Mouse (Mus musculus) C2C12 (cell line): ENCODE measurements at regions not wholly inside any gene's neighbourhood (a gene's known extent, or its start where the extent isn't known, plus 50 kb on each side); places are given as distances from the start of the nearest gene placed in this dataset.

Source experiments
- H3K27me3 ChIP-seq: one replicate; pipeline ENCODE4 v1.6.1; 2011; ENCODE audit not compliant: control insufficient read depth, insufficient read depth, insufficient read length
- H3K36me3 ChIP-seq: one replicate; pipeline ENCODE4 v1.6.1; 2011; ENCODE audit not compliant: control insufficient read depth, insufficient read depth
- H3K4me3 ChIP-seq: one replicate; pipeline ENCODE4 v1.5.1; 2011; ENCODE audit warnings: mild to moderate bottlenecking, control low read depth; ENCODE audit not compliant: poor library complexity, insufficient read depth, severe bottlenecking
- H3K79me2 ChIP-seq: one replicate; pipeline ENCODE4 v1.6.1; 2011; ENCODE audit not compliant: control insufficient read depth, insufficient read depth
- H3K79me3 ChIP-seq: one replicate; pipeline ENCODE4 v1.6.1; 2011; ENCODE audit warnings: low read depth, control low read depth
- H3ac ChIP-seq: one replicate; pipeline ENCODE3; 2011; ENCODE audit warnings: low read depth; ENCODE audit not compliant: control insufficient read depth, insufficient read length
- CEBPB ChIP-seq: IDR thresholded peaks from one replicate; pipeline ENCODE4 v1.6.1; 2011; ENCODE audit warnings: low read depth, mild to moderate bottlenecking, control low read depth, moderate library complexity
- CTCF ChIP-seq: IDR thresholded peaks from one replicate; pipeline ENCODE4 v1.5.1; 2011; ENCODE audit not compliant: control insufficient read depth, insufficient read depth, insufficient read length
- FOSL1 ChIP-seq: IDR thresholded peaks from one replicate; pipeline ENCODE4 v1.8.0; 2011; ENCODE audit warnings: mild to moderate bottlenecking, low read length; ENCODE audit not compliant: poor library complexity, insufficient read depth, severe bottlenecking
- MAX ChIP-seq: IDR thresholded peaks from one replicate; pipeline ENCODE4 v1.6.1; 2011; ENCODE audit warnings: mild to moderate bottlenecking, control low read depth
- MYOD1 ChIP-seq: IDR thresholded peaks from one replicate; pipeline ENCODE4 v1.6.1; 2011; ENCODE audit warnings: low read depth; ENCODE audit not compliant: control insufficient read depth, insufficient read length
- MYOG ChIP-seq: IDR thresholded peaks from one replicate; pipeline ENCODE4 v1.6.1; 2011; ENCODE audit not compliant: control insufficient read depth, insufficient read length; ENCODE audit errors: extremely low read depth
- USF1 ChIP-seq: IDR thresholded peaks from one replicate; pipeline ENCODE4 v1.6.1; 2011; ENCODE audit warnings: low read depth, mild to moderate bottlenecking, control low read depth, moderate library complexity

GRCm38 (mm10) chr17:51277161-51277560 is 98.0 kb upstream of the Tbc1d5 start:
- Histone ChIP-seq H3K79me2 (no peaks in the 10 kb centered on the region), H3K27me3 (no peaks in the 10 kb centered on the region), H3K4me3 (no peak overlapping the region), H3K36me3 (no peaks in the 10 kb centered on the region), H3K79me3 (no peaks in the 10 kb centered on the region), H3ac (no peak overlapping the region)
- TF ChIP-seq MYOG, result no peak
- TF ChIP-seq CTCF, result no peak
- TF ChIP-seq MAX, result no peak
- no peak for TF ChIP-seq CEBPB
- TF ChIP-seq FOSL1, result no peak
- TF ChIP-seq USF1, result no peak
- no peak for TF ChIP-seq MYOD1

DNA sequence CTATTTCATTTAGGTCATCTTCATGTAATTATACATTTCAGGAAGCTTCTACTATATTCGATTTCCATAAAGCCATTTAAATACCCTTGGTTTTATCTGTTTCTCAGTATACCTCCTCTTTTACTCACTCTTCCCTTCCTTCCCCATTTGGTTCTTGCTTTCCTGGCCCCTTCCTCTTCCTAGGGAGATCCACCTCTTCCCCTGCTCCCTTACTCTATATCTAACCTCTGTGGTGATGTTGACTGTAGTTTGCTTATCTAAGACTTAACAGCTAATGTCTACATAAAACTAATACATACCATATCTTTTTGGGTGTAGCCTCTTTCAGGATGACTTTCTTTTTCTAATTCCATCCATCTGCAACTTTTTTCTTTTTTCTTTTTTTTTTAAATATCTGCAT is 92.9 kb upstream of the Tbc1d5 start:
- H3K79me3 ChIP-seq, result no peaks in the 10 kb centered on the region
- H3K79me2 ChIP-seq, result no peaks in the 10 kb centered on the region

GRCm38 (mm10) chr17:51262946-51263345 is 83.8 kb upstream of the Tbc1d5 start:
- H3K36me3 ChIP-seq, result no peaks in the 10 kb centered on the region
- H3K79me2 ChIP-seq, result no peaks in the 10 kb centered on the region
- H3K27me3 ChIP-seq, result no peaks in the 10 kb centered on the region
- H3K79me3 ChIP-seq, result no peaks in the 10 kb centered on the region
- H3ac ChIP-seq, result no peak overlapping the region
- no peak overlapping the region for H3K4me3 ChIP-seq
- TF ChIP-seq FOSL1, result no peak
- TF ChIP-seq CEBPB, result no peak
- TF ChIP-seq MYOD1, result no peak
- TF ChIP-seq MAX, result no peak
- TF ChIP-seq CTCF, result no peak
- TF ChIP-seq MYOG, result no peak
- no peak for TF ChIP-seq USF1

More for the DNA sequence above, 92.9 kb upstream of the Tbc1d5 start:
- no peak overlapping the region for H3ac ChIP-seq
- H3K27me3 ChIP-seq, result no peaks in the 10 kb centered on the region
- no peaks in the 10 kb centered on the region for H3K36me3 ChIP-seq
- no peak overlapping the region for H3K4me3 ChIP-seq
- no peak for TF ChIP-seq FOSL1
- no peak for TF ChIP-seq MAX
- TF ChIP-seq MYOD1, result no peak
- no peak for TF ChIP-seq CEBPB
- no peak for TF ChIP-seq USF1
- no peak for TF ChIP-seq CTCF
- TF ChIP-seq MYOG, result no peak

DNA sequence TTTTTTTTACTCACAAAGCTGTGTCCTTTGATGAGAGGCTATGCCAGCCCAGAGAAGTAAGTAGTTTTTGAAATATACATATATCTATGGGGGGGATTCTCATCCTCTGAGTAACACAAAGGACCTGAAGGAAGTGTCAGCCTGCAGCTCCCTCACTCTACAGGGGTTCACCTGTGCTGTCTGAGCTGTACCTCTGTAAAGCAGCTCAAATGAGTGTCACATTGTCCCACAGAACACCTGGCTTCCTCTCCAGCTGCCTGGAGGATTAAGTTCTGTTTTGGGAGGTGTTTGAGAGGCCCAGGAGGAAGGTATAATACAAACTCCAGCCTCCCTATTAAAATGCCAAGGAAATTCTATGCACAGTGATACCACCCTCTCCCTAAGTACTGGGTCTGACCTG is 83.3 kb upstream of the Tbc1d5 start:
- no peaks in the 10 kb centered on the region for H3K27me3 ChIP-seq
- no peaks in the 10 kb centered on the region for H3K79me3 ChIP-seq
- no peaks in the 10 kb centered on the region for H3K36me3 ChIP-seq
- H3ac ChIP-seq, result no peak overlapping the region
- no peaks in the 10 kb centered on the region for H3K79me2 ChIP-seq
- TF ChIP-seq USF1, result no peak
- no peak for TF ChIP-seq MYOG
- no peak for TF ChIP-seq CEBPB
- no peak for TF ChIP-seq CTCF
- no peak for TF ChIP-seq FOSL1
- no peak for TF ChIP-seq MYOD1
- no peak for TF ChIP-seq MAX
- no peak overlapping the region for H3K4me3 ChIP-seq

- TF ChIP-seq MAX, result no peak
- TF ChIP-seq FOSL1, result no peak
- TF ChIP-seq MYOG, result no peak
- TF ChIP-seq USF1, result no peak
- no peak for TF ChIP-seq CTCF
- no peak for TF ChIP-seq CEBPB
- no peak for TF ChIP-seq MYOD1
These were observed 79.2 kb upstream of the Tbc1d5 start for GRCm38 (mm10) chr17:51258316-51258715.

DNA sequence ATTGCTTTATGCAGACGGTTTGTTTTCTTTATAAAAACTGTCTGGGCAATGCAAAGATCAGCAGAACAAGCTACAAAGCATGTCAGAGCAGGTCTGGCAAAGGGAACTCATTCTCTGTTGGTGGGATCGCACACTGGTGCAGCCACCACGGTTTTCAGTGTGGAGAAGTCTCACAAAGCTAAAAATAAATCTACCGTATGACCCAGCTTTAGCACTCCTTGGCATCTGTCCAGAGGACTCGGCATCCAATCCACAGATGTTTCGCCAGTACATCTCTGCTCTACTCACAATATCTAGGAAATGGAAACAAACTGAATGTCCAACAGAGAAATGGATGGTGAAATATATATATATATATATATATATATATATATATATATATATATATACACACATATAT is 69.4 kb upstream of the Tbc1d5 start:
- TF ChIP-seq CTCF (no peak), MYOD1 (no peak), MAX (no peak), MYOG (no peak), CEBPB (no peak)
- no peaks in the 10 kb centered on the region for H3K79me2 ChIP-seq
- H3ac ChIP-seq, result no peak overlapping the region
- no peak overlapping the region for H3K4me3 ChIP-seq
- H3K79me3 ChIP-seq, result no peaks in the 10 kb centered on the region
- H3K36me3 ChIP-seq, result no peaks in the 10 kb centered on the region
- H3K27me3 ChIP-seq, result no peaks in the 10 kb centered on the region

More at GRCm38 (mm10) chr17:51258316-51258715, 79.2 kb upstream of the Tbc1d5 start:
- Histone ChIP-seq H3ac (no peak overlapping the region), H3K27me3 (no peaks in the 10 kb centered on the region), H3K79me3 (no peaks in the 10 kb centered on the region), H3K36me3 (no peaks in the 10 kb centered on the region), H3K4me3 (no peak overlapping the region), H3K79me2 (no peaks in the 10 kb centered on the region)
